Mouse (Mus musculus): ENCODE measurements around the gene Ece1.

- TF ChIP-seq POLR2A (IDR thresholded peaks at IDR 0.05; ENCODE audit: low read depth, low read length) (no peak), CTCF (conservative IDR thresholded peaks at IDR 0.05; ENCODE audit: insufficient read depth, insufficient read length, low read depth, low read length) (no peak)
Observed at GRCm38 (mm10) chr4:137920005-137920404, 58.0 kb downstream of the Ece1 start.
